Mouse (Mus musculus) cortical plate, adult 2 months (tissue): ENCODE measurements at regions not wholly inside any gene's neighbourhood (a gene's known extent, or its start where the extent isn't known, plus 50 kb on each side); places are given as distances from the start of the nearest gene placed in this dataset.

Source experiments
- CTCF ChIP-seq: fragments of 200-500 bp; IDR thresholded peaks from 2 replicates; pipeline ENCODE4 v1.5.1; 2011; ENCODE audit warnings: mild to moderate bottlenecking, control low read depth, low read length; ENCODE audit not compliant: insufficient read depth; ENCODE audit errors: extremely low read depth
- POLR2A ChIP-seq: fragments of 200-500 bp; IDR thresholded peaks from 2 replicates; pipeline ENCODE4 v1.6.1; 2011; ENCODE audit warnings: mild to moderate bottlenecking, low read length, control low read depth; ENCODE audit not compliant: insufficient read depth; ENCODE audit errors: extremely low read depth

GRCm38 (mm10) chr15:67045920-67046804, 545.5 kb upstream of the Lrrc6 start:
- TF ChIP-seq CTCF (no peak), POLR2A (no peak)
